Mouse (Mus musculus): ENCODE measurements at regions not wholly inside any gene's neighbourhood (a gene's known extent, or its start where the extent isn't known, plus 50 kb on each side); places are given as distances from the start of the nearest gene placed in this dataset.

DNA sequence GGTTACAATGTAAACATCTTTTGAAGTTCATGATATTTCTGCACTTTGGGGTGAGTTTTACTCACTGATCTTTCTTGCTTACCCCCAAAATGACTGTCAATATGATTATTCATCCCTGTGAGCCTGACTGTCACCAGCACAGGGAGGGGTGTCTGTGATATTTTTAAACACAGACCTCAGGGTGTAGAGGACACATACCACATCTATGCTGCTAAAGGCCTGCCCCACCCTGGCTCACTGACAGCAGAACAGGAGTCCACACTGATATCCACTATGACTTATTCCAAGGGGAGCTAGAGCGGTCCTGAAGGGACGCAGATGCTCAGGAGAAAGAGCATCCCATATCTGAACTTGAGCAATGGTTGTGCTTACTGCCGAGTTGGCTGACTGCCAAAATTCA lies 135.1 kb downstream of the Cog6 start:
- no peak for TF ChIP-seq CTCF (IDR thresholded peaks at IDR 0.05; ENCODE audit: borderline replicate concordance, extremely low read depth, insufficient read depth, insufficient read length)
- no peak for TF ChIP-seq POLR2A (IDR thresholded peaks at IDR 0.05; ENCODE audit: borderline replicate concordance, extremely low read depth, insufficient read depth, insufficient read length, poor library complexity, severe bottlenecking)
